Mouse (Mus musculus) urinary bladder, postnatal 36 days (tissue): ENCODE measurements around the gene Tceal8.
"Not testable (repeated sequence)": the region's sequence is repeated elsewhere in the genome, so short reads cannot be mapped to it uniquely, and the experiment has no call there.

Experiments used
- DNase-seq, 2 experiments: peaks; one replicate each; pipeline ENCODE4 v3.0.0; 2022; ENCODE audit warnings: low spot score in 2 of 2, mixed read lengths in 1 of 2

Gene Tceal8

GRCm38 (mm10) chrX:136172118-136172551 lies at the start of gene Tceal8:
Tceal8 (minus strand) TSS chrX:136172342.
- DNase-seq = peak; percentile 43 to 76

- DNase-seq = no peak
These were observed 44.2 kb upstream of the Tceal8 start for GRCm38 (mm10) chrX:136216303-136216702.

- not testable (repeated sequence) for DNase-seq
These were observed 42.9 kb upstream of the Tceal8 start, which contains the start of the genes Tceal7 and Bex1 for GRCm38 (mm10) chrX:136214729-136215677. Tceal7 (plus strand) TSS chrX:136214779. Bex1 (minus strand) TSS chrX:136215513.

GRCm38 (mm10) chrX:136213396-136213795 lies 41.3 kb upstream of the Tceal8 start:
- DNase-seq = no peak

GRCm38 (mm10) chrX:136204406-136204805 lies 32.3 kb upstream of the Tceal8 start:
- no peak for DNase-seq

- DNase-seq = peak; percentile 1 to 5
These were observed 31.5 kb upstream of the Tceal8 start, which contains the start of gene Tceal5 for GRCm38 (mm10) chrX:136203664-136204066. Tceal5 (minus strand) TSS chrX:136203876.

- no peak for DNase-seq
These were observed 31.1 kb upstream of the Tceal8 start for GRCm38 (mm10) chrX:136203257-136203656.

GRCm38 (mm10) chrX:136196873-136197272 lies 24.7 kb upstream of the Tceal8 start:
- peak in 1 of 2 experiments; percentile 12 for DNase-seq

GRCm38 (mm10) chrX:136195193-136195944 lies 23.2 kb upstream of the Tceal8 start:
- DNase-seq = no peak

- DNase-seq = no peak
These were observed 11.0 kb upstream of the Tceal8 start for GRCm38 (mm10) chrX:136183107-136183506.

- no peak for DNase-seq
These were observed 8.9 kb upstream of the Tceal8 start for GRCm38 (mm10) chrX:136180897-136181553.

GRCm38 (mm10) chrX:136172786-136173185 lies 644 bp upstream of the Tceal8 start:
- DNase-seq = no peak

GRCm38 (mm10) chrX:136171189-136172117 lies 689 bp downstream of the Tceal8 start:
- peak; percentile 23 to 40 for DNase-seq

GRCm38 (mm10) chrX:136170625-136171024 lies 1.5 kb downstream of the Tceal8 start:
- no peak for DNase-seq

GRCm38 (mm10) chrX:136144195-136144594 lies 27.9 kb downstream of the Tceal8 start:
- DNase-seq = no peak

- DNase-seq = no peak
These were observed 28.4 kb downstream of the Tceal8 start for GRCm38 (mm10) chrX:136143711-136144110.

GRCm38 (mm10) chrX:136141385-136141784 lies 30.8 kb downstream of the Tceal8 start:
- DNase-seq = no peak

GRCm38 (mm10) chrX:136139640-136140004 lies 32.5 kb downstream of the Tceal8 start:
- not testable (repeated sequence) for DNase-seq

- not testable (repeated sequence) for DNase-seq
These were observed 33.1 kb downstream of the Tceal8 start, which contains the start of gene Bex4 for GRCm38 (mm10) chrX:136138827-136139639. Bex4 (plus strand) TSS chrX:136138996.

GRCm38 (mm10) chrX:136135559-136135958 lies 36.6 kb downstream of the Tceal8 start:
- no peak for DNase-seq
